Mouse (Mus musculus) skeletal muscle tissue, adult 2 months (tissue): Measurements from ENCODE around the gene Coro2a.
A peak's percentile ranks its signal among the peaks of the same experiment; 100 is the strongest.
"Not testable (repeated sequence)": the region's sequence is repeated elsewhere in the genome, so short reads cannot be mapped to it uniquely, and the experiment has no call there.

ENCODE experiments used
- DNase-seq: peaks from one replicate; pipeline ENCODE4 v3.0.0-alpha.2; 2012; ENCODE audit warnings: low read depth, low spot score

Coro2a gene

DNA sequence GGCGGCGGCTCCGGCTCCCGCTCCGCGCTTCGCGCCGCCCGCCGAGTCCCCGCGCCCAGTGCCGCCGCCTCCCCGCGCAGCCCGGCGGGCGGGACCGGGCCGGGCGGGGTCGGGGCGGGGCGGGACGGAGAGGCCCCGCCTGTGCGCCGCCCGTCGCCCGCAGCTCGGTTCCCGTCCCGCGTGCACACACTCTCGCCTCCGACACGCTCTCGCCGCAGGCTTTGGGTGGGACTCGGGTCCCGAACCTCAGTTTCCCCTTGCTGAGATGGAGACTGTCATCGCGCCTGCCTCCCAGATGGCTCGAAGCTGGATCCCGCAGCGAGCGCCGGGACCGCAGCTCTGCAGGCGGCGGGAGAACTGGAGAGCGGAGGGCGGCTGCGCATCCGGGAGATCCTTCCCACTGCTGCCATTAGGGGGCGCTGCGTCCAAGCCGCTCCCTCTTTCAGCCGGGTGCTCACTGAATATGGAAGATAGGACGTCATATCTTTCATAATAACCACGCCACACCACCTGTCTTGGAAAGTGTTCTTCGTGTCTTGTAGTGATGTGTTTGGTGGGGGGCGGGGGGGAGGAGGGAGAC lies at the start of gene Coro2a:
Gene Coro2a, minus strand, starts transcription at position 359 of the 580 bp plus-strand sequence.
- peak; percentile 50 for DNase-seq

DNA sequence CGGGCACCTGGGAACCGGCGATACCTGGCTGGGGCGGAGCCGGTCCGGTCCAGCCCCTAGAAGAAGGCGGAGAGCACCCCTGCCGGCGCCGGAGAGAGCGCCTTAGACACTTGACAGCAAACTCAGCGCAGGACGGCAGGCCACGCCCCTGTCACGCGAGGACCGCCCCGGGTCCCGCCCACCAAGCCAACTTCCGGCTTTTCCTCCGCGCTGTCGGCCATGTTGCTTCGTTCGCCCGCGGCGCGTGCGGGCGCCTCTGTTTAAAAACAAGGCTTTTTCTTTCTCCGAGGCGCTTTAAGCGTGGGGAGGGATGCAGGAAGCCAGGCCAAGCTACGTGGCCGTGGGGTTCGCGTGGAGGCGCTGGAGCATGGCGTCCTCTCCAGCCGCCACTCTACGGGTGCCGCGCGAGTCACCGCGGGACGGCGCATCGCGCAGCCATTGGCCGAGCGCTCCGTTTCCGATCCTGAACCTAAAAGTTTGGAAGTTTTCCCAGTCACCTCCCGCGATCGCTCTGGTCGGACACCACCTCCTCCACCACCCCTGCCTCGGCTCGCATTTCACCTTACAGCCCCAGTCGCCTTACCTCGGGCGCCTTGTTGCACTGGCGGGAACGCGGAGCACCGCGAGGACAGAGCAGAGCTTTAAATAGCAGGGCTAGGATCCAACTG lies 48.2 kb upstream of the Coro2a start, which contains the start of gene Tbc1d2:
Gene Tbc1d2, minus strand, starts transcription at position 124 of the 668 bp plus-strand sequence.
- DNase-seq, result peak; percentile 83

DNA sequence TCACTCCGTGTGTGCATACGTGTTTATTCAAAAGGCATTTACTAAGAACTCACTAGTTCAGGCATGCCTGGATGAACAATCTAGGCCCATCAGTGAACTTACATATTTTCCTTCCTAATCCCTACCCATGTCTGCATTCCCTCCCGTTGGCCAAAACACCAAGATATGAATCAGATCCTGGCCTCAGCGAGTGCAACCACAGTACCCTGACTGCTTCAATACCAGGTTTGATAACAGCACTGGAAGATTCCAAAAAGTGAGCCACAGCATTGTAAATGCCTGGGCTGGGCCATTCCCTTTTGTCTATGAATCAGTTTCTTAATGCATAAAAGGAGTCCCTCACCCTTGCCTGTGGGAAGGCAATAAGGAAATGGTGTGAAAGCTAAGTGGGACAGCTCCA lies 47.2 kb upstream of the Coro2a start:
- DNase-seq, result no peak

DNA sequence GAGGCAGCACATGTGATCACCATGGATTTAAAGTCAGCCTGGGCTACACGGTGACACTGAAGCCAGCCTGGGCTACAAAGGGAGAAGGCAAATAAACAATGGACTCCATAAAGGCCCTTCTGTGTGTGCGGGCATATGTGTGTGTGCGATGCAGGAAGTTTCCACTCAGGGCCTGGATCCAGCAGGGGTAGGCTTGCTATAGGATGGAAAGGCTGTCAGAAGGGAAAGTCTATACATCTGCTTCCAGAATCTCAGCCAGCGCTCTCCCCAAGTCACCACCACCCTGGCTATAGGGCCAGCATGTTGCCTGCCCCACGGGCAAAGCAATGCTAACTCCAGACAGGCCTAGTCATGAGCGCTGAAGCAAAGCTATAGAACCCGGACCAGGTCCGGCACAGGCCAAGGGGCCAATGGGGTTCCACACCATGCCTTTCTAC lies 41.7 kb upstream of the Coro2a start:
- no peak for DNase-seq

DNA sequence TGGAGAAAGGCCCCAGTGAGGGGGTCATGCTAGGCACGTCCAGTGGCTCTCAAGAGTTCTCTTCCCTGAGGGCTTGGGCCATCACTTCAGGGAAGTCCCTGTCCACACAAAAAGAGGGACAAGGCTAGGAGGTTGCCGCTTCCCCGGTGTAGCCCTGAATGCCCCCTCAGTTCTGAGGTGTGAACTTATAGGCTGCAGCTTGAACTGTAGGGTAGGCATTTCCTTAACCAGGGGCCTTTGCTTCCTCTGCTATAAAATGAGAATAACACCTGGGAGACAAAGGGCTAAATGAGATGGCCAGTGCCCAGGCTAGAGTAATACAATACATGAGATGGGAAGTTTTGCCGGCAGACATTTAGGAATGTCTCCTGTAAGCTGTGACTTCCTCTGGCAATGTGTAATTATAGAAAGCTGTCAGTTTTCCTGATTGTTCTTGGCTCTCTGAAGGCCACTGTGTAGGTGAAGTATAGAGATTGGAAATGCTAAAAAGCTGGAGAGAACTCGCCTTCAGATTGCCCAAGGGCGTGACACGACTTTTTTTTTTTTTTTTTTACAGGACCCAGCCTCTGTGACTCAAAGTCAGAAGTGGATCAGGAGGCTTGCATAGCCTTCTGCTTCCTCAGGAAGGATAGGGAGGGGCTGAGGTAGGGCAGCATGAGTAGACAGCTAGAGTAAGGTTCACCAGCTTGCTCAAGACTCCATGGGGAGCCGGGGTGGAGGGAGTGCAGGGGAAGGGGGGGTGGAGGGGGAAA lies 41.1 kb upstream of the Coro2a start:
- DNase-seq, result peak; percentile 38

DNA sequence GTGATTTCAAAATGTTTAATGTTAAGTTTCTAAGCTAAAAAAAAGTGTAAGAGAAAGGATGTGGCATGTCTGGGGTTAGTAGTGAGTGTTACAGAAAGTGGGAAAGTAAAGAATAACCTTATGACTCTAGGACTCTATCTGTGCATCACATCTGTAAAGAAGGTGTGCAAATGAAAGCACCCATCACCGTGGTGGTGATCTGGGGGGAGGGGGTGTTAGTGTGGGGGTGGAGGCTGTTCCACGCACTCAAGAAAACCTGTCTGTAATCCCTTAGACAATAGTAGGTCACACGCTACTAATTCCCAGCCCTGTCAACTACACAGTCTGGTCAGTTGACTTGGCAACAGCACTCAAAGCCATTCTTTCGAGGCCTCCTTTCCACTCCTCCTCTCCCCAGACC lies 39.3 kb upstream of the Coro2a start:
- DNase-seq, result no peak

DNA sequence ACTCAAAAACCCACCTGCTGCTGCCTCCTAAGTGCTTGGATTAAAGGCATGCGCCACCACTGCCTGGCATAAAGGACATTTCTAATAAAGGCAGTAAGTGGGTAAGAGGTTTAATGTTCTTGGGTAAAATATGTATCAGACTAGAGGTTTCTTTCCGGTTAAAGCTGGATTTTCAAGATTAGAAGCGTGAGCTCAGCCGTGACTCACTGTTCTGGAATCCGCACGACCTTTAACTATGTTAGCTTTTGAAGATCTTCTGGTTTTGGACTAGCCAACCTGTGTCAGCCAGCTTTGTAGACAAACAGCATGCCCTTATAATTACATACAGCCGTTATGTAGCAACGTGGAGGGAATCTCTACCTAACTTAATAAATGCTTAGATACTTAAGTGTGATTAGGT lies 37.9 kb upstream of the Coro2a start:
- DNase-seq, result no peak

DNA sequence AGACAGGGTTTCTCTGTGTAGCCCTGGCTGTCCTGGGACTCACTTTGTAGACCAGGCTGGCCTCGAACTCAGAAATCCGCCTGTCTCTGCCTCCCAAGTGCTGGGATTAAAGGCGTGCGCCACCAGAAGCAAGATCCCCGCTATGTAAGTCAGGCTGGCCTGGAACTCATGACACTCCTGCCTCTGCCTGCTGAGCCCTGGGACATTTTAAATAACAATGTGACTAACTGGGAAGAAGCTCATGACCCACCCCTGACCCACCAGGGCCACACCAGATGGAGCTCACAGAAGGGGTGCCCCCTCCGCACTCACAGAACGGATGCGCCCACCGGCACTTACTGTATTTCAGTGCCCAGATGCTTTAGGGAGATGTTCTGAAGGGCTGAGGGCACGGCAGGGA lies 35.2 kb upstream of the Coro2a start:
- DNase-seq, result not testable (repeated sequence)

DNA sequence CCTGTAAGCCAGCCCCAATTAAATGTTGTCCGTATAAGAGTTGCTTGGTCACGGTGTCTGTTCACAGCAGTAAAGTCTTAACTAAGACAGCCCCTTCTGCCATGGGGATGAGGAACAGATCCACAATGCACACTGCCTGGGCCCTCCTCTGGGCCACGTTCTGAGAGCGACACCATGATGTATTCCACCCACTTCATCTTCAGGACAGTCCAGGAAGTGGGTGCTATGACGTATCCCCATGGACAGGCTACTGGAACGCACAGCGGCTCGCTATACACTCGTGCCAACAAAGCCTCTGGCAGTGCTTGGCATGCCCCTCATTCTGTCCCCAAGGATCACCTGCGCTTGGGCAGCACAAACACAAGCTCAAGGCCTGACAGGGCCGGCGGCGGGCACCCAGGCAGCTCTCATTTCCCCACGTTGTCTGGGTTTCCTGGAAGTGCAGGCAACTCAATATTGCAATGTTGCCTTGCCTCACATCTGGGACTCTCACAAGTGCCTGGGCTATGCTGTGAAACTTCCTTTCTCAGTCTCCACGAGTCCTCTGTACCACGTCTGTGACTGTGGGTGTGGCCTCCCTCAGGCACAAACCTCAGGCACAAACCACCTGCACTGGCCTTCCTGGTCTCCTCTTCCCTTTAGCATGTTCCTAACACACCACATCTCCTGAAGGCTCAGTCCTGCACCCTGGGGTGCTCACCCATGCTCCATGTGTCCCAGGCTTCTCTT lies 33.9 kb upstream of the Coro2a start:
- DNase-seq, result no peak

DNA sequence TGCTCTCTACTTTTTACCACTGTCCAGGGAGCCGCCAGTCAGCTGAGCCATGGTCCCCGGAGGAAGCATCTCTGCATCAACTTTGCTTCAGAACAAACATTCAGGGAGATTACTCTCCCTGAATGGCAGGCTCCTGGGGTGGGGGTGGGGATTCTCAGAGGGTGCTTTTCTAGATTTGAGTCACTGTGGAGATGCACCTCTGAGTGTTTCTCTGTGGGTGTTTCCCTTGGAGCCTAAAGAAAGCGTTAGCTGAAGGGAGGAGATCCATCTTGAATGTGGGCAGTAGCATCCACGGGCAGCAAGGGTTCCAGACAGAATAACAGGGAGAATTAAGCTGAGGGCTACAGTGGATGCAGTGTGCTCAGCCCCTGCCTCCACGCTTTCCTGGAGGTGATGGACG lies 32.9 kb upstream of the Coro2a start:
- no peak for DNase-seq

DNA sequence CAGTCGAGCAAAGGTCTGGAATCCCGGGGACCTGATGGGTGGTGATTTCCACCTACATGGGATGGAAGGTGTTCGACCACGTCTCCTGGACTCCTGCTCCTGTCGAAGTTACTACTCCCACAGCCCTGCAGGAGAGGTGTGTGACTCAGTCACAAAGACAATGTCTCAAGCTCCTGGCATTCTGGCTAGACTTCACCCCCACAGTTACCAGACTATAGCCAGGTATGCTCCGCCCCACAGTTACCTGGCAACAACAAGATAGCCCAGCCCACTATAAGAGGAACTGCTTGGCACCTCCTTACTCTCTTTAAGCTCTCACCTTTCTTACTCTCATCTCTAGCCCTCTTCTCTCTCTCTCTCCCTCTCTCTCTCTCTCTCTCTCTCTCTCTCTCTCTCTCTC lies 31.6 kb upstream of the Coro2a start:
- not testable (repeated sequence) for DNase-seq

DNA sequence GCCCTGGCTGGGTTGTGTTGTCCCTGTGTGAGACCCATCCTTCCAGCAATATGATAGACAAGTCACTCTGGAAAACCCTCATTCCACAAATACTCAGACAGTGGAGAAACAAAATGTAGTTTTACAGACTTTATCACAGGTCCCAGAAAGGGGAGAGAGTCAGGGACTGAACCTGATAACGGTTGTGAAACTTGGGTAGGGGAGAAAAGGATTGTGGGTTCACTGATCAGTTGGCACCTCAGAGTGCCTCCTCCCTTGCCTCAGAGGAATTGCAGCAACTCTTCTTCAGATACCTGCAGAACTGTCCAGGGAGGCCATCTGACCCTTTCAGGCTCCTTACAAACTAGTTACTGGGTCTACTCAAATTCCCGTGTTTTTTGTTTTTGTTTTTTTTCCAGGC lies 30.5 kb upstream of the Coro2a start:
- DNase-seq, result no peak

DNA sequence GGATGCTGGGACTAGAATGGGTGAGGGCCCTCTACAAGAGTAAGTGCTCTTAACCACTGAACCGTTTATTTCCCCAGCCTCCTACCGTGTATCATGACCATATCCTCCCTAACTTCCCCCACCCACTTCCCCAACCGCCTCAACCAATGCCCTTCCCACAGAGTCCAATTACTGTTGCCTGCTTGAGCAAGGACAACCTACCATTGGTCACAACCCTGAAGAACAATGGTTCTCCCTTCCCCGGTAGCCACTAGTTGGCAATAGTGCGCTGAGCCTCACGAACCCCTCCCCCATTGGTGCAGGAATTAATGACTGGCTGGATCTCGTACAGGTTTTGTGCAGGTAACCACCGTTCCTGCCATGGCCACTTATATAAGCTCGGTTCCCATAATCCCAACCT lies 28.4 kb upstream of the Coro2a start:
- DNase-seq, result no peak

DNA sequence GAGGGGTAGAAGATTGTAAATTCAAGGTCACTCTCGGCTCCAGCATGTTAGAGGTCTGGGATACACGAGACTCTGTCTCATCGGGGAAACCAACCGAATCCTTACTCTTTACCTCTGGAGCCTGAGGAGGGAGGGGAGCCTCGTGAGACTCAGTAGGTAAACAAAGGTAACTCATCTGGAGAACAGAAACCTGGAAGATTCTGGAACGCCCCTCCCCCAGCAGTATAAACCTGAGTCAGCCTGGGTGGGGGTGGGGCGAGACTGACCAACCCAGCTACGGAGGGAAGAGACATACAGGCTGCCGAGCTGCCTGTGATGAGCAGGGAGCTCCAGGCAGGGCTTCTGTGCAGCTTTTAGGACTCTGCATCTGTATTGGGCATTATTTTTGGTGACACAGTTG lies 26.9 kb upstream of the Coro2a start:
- DNase-seq, result no peak

DNA sequence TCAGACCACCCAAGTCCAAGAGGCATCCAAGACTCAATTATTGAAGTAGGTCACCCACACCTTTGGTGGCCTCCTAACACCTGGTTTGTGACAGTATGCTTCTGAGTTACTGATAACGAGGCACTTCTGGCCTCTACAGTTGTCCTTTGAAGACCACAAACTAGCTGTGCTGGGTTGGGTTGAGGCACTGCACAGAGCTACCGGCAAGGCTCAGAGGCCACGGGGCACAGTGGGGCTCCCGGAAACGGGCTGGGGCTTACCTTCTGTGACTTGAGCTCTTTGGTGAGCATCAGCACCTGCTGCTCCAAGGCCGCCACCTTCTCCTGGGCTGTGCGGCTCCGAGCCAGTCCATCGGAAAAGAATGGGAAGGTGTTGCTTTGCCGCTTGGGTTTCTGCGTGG lies 26.1 kb upstream of the Coro2a start:
- no peak for DNase-seq

DNA sequence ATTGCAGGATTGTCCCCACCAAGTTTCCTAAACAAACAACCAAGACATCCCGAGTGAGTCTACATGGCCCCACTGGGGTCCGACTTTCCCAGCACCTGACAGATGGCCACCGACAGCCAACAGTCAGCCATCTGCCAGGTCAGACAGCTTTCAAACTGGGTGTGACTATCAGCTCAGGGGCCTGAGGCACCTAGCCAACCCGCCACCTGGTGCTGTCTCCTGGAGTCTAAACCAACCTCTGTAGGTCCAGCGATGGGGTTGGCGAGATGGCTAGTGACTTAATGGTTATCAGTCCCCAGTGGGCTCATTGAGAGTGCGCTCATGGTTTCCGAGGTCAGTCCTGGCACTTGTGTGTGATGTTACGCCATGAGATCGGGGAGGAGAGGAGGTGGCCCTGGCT lies 23.1 kb upstream of the Coro2a start:
- DNase-seq, result no peak

DNA sequence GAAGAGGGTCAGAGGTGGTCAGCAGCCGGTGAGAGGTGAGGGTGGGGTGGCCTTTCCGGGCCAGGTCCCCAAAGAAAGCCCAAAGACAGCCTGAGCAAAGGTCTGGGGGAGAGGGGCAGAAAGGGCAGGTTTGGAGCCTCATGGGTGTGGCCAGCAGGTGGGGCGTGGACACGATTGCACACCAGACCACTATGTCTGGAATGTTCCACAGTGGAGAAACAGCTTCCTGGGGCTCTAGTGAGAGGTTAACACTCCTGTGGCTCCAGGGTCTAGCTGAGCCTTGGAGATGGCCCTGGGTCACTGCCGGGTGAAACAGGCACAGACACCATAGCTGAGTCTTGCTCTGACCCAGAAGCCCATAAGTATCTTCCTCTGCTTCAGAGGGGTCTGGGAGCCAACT lies 21.0 kb upstream of the Coro2a start:
- no peak for DNase-seq

DNA sequence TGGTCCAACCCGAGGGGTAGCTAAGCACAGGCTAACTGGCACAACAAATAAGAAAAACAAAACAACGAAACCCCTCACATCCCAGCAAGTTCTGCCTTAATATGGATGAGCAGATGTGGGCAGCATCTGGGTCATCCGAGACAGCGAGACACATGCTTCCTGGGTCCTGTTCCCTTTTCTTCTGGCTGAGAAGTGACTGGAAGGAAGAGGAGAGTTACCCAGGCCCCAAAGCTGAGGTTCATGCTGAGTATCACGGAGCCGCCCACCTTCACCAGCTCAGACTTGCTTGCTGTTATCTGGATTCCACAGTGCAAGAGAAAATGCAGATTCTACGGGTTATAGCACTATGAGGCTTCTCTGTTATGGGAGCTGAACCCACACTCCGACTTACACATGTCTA lies 18.9 kb upstream of the Coro2a start:
- DNase-seq, result no peak

DNA sequence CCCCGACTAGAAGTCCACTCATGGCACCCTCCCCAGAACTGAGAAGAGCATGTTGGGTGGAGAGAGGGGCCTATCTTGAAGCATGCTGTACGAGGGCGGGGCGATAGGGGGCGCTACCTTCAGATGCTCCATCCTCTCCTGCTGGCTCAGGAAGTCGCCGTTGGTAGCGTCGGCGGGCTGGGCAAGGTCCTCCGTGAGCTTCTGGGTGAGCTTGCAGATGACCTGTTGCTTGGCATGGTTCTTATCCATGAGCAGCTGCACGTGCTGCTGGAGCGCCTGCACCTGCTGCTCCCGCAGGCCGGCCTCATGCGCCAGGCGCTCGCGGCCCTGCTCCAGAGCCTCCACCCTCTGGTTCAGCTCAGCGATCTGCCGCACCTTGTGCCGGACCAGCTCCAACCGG lies 18.3 kb upstream of the Coro2a start:
- DNase-seq, result no peak

DNA sequence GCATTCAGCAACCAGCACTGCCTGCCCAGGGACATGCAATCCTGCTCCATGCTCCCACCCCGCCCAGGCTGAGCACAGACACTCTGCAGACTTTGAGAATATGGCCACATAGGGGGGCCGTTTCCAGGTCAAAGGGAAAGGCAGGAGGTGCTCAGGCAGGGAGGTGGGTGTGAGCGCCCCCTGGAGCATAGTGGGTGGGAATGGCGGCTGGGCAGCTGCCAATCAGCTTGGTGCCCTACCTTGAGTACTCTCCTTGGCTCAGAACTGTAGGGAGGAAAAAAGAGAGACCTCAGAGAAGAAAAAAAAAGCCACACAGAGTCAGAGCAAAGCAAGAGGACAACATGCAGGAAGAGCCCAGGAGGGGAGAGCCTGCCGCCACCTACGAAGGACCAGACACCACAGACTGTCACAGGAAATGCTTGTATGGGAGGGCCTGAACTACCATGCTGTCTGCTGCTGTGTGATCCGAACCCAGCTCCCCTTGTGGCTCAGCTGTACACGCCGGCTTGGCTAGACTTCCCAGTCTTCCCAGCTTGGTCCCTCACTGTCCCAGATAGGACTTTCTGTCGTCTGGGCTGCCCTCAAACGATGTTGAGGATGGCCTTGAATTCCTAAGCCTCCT lies 16.3 kb upstream of the Coro2a start:
- DNase-seq, result no peak

DNA sequence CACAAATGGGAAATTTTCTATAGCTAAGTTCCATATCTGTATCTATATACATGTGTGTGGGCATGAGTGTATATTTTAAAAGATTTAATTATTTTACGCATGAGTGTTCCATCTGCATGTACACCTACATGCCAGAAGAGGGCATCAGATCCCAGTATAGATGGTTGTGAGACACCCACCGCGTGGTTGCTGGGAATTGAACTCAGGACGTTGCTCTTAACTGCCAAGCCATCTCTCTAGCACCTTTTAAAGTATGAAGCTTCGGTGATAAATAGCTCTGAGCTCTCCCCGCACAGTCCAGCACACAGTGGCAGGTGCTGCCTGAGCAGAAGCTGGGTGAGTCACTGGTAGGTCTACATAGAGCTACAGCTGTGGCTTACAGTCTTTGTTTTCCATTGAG lies 15.4 kb upstream of the Coro2a start:
- no peak for DNase-seq

DNA sequence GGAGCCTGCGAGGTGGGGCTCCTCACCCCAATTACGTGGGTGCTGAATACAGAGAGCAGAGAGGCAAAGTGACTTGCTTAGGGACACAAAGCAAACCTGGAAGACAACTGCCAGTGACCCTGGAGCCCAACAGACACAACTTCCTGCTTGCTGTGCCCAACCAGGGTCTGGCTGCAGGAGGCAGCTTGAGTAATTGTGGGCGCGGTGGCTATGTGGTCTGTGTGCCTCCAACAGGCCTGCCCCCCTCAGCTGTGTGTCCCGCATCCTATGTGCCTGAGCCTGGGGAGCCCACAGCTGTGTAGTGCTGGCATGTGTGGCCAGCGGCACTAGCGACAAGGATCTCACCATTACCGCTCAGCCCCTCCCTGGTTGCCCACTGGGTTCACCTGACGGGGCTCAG lies 12.6 kb upstream of the Coro2a start:
- DNase-seq, result no peak
